Mouse (Mus musculus) G1E (cell line): ENCODE measurements around the gene Cyth4. TPM values are rescaled to one million over a fixed set of nuclear protein-coding genes. Genes with fewer than 3 reads are reported as not detected.

Experiments used
- ATAC-seq: 2 replicates; pipeline ENCODE4 v1.8.0; 2016; ENCODE audit warnings: mild to moderate bottlenecking; ENCODE audit not compliant: insufficient number of reproducible peaks, poor library complexity, low FRiP score, severe bottlenecking; ENCODE audit errors: extremely low read depth
- DNase-seq: peaks from one replicate; pipeline ENCODE4 v3.0.0; 2012; ENCODE audit warnings: low spot score
- H3K27me3 ChIP-seq: 2 replicates; pipeline ENCODE4 v1.6.1; 2012; ENCODE audit warnings: mild to moderate bottlenecking, low read length, inconsistent platforms; ENCODE audit not compliant: insufficient read depth
- H3K36me3 ChIP-seq: replicated peaks from 2 replicates; pipeline ENCODE3; 2012; ENCODE audit warnings: mild to moderate bottlenecking, inconsistent platforms
- H3K4me1 ChIP-seq: 2 replicates; pipeline ENCODE4 v1.6.1; 2012; ENCODE audit warnings: low read depth, low read length, inconsistent platforms, mixed read lengths; ENCODE audit not compliant: insufficient read depth
- H3K4me3 ChIP-seq: 2 replicates; pipeline ENCODE4 v1.5.1; 2012; ENCODE audit warnings: low read depth, mild to moderate bottlenecking, inconsistent platforms, low read length, moderate library complexity, mixed read lengths
- H3K9me3 ChIP-seq: replicated peaks from 2 replicates; pipeline ENCODE4 v1.6.1; 2012; ENCODE audit warnings: inconsistent platforms
- CTCF ChIP-seq: IDR thresholded peaks from 2 replicates; pipeline ENCODE4 v1.5.1; 2012; ENCODE audit warnings: low read depth, low read length, inconsistent platforms, mixed read lengths
- GATA1 ChIP-seq: IDR thresholded peaks from 2 replicates; pipeline ENCODE4 v1.6.1; 2012; ENCODE audit warnings: borderline replicate concordance, low read length, inconsistent platforms, mixed read lengths
- GATA2 ChIP-seq: IDR thresholded peaks from 2 replicates; pipeline ENCODE4 v1.6.1; 2012; ENCODE audit warnings: low read depth, low read length, inconsistent platforms, borderline replicate concordance
- POLR2AphosphoS5 ChIP-seq: IDR thresholded peaks from 2 replicates; pipeline ENCODE4 v1.6.1; 2012; ENCODE audit warnings: low read depth, low read length, inconsistent platforms; ENCODE audit not compliant: insufficient replicate concordance
- TAL1 ChIP-seq: conservative IDR thresholded peaks from 2 replicates; pipeline ENCODE4 v1.6.1; 2012; ENCODE audit warnings: low read depth, low read length, inconsistent platforms, mixed read lengths
- polyA plus RNA-seq: library from polyadenylated mRNA; stranded (reverse); fragments of >175 nt; gene quantifications from 2 replicates; pipeline ENCODE4 v1.2.3, GENCODE M21; 2012
- total RNA-seq, 2 experiments: library from RNA; stranded (forward) in 1 of 2; stranded (reverse) in 1 of 2; fragments of 200-1000 nt in 1 of 2; fragments of >200 nt in 1 of 2; fragmentation: Nextera tagmentation in 1 of 2; gene quantifications; 2 replicates each; pipeline ENCODE4 v1.2.3; 2014 to 2017

Cyth4 gene
- total and polyA plus RNA-seq, 3 experiments, result 0.26 to 1.4 TPM; not detected in 1

DNA sequence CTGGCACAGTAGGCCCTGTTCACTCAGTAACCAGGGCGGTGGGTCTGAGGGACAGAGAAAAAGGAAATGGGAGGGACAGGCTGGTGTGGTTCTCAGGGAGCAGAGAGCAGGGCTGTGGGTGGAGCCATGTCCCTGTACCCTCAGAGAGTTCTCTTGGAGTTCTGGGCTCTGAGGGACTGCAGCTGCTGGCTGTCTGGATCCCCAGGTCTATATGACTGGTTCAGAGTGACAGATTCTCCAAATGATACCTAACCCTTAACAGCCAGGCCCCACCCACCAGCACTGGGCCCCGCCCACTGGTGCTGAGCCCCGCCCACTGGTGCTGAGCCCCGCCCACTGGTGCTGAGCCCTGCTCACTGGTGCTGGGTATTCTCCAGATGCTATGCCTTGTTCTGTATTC, 882 bp downstream of the Cyth4 start:
- peaks cover 18% of the 10 kb centered on the region; the same call in 1 of the 2 replicates for H3K27me3 ChIP-seq
- no peaks in the 10 kb centered on the region for H3K36me3 ChIP-seq
- no peak for TF ChIP-seq POLR2AphosphoS5
- TF ChIP-seq GATA1, result no peak
- no peak for TF ChIP-seq TAL1
- no peak for TF ChIP-seq GATA2
- TF ChIP-seq CTCF, result no peak
- H3K4me1 ChIP-seq, result 0 out of 2 replicates have a peak, but pooled peaks cover 3% of the 10 kb centered on the region
- no peaks in the 10 kb centered on the region for H3K9me3 ChIP-seq
- ATAC-seq (no peak), DNase-seq (no peak)
- no peak overlapping the region for H3K4me3 ChIP-seq

DNA sequence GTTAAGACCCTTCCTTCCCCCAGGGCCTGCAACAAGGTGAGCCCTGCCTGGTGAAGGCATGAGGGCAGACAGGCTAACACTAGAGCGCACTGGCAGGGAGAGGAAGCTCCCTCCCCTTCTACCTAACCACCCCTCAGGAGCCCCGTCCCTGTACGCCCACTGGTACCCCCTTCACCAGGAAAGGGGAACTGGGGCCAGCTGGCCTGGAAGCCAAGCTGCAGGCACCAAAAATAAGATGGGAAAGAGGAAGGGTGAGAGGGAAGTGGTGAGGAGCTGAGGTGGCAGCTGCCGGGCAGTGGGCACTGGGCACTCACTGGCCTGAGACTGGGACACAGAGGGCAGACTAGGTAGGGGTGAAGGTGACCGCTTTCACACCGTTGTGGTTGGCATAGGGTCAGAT, 2.3 kb downstream of the Cyth4 start:
- no peak for ATAC-seq
- Histone ChIP-seq H3K27me3 (peaks cover 10% of the 10 kb centered on the region; the same call in 1 of the 2 replicates), H3K36me3 (no peaks in the 10 kb centered on the region), H3K9me3 (no peaks in the 10 kb centered on the region), H3K4me3 (no peak overlapping the region), H3K4me1 (0 out of 2 replicates have a peak, but pooled peaks cover 3% of the 10 kb centered on the region)
- no peak for DNase-seq
- TF ChIP-seq GATA2 (no peak), CTCF (no peak), TAL1 (no peak), GATA1 (no peak), POLR2AphosphoS5 (no peak)

DNA sequence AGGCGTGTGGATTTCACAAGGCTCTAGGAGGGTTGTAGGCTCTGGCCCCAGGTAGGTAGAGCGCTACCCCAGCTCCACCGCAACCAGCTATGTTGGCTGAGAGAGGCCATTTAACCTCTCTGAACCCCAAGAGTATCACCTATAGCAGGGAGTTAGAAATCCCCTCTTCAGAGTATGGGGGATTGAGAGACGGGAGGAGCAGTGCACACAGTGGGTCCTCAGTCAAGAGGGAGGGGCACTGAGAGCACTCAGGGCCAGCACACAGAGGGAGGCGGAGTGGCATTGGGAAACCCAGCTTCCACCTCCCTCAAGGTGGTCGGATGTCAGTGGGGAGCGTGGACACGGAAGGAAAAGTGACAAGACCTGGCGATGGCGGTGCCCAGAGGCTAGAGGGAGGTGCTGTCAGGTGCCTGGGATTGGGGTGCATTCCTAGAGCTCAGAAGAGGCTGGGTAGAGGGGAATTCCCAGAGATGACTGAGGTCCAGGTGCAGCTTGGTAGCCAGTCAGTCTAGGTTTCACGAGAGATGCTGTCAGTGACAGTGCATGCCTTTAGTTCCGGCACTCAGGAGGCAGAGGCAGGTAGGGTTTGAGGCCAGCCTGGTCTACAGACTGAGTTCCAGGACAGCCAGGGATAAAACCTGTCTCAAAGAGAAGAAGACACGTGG, 2.8 kb downstream of the Cyth4 start:
- Histone ChIP-seq H3K36me3 (no peaks in the 10 kb centered on the region), H3K27me3 (peaks cover 9% of the 10 kb centered on the region), H3K4me3 (no peak overlapping the region), H3K4me1 (0 out of 2 replicates have a peak, but pooled peaks cover 3% of the 10 kb centered on the region), H3K9me3 (no peaks in the 10 kb centered on the region)
- TF ChIP-seq GATA1 (no peak), GATA2 (no peak), CTCF (no peak), TAL1 (no peak), POLR2AphosphoS5 (no peak)
- ATAC-seq (no peak), DNase-seq (no peak)

DNA sequence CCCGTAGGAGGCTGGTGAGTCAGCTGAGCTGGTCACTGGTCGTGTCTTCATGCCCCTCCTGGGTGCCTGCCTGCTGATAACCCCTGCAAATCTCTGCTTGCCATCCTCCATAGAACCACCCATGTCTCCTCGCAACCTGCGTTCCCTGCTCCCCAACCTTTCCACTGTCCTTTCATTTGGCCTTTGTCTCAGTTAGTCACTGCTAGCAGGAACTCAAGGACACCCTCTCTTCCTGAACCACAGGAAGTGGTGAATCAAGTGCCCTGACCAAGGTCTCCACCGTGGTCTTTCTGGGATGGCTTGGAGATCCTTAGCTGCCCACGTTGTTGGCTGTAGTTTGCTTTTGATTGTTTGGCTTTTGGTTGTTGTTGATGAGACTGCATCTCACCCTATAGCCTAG, 4.3 kb downstream of the Cyth4 start:
- H3K4me3 ChIP-seq, result no peak overlapping the region
- TF ChIP-seq GATA1 (no peak), GATA2 (no peak), CTCF (no peak), TAL1 (no peak)
- ATAC-seq (no peak), DNase-seq (no peak)
- no peaks in the 10 kb centered on the region for H3K36me3 ChIP-seq
- peaks cover 9% of the 10 kb centered on the region for H3K27me3 ChIP-seq
- H3K4me1 ChIP-seq, result 0 out of 2 replicates have a peak, but pooled peaks cover 3% of the 10 kb centered on the region
- H3K9me3 ChIP-seq, result no peaks in the 10 kb centered on the region

DNA sequence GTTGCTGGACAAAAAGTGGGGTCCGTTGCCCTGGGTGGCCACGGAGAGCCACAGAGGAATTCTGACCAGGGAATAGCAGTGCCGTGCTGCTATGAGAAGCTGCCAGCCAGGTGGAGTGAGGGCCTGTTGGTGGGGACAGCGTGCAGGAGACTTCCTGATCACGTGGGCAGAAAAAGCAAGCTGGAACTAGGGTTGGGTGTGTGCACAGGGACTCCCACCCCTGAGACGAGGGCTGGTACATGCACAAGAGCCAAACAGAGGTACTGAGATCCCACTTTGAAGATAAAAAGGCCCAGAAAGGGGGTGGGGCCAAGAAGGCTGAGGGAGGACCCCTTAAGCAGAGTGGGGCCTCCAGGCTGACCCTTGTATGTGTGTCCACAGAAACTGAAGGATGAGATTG, 7.4 kb downstream of the Cyth4 start:
- no peaks in the 10 kb centered on the region for H3K4me1 ChIP-seq
- no peak overlapping the region for H3K4me3 ChIP-seq
- H3K27me3 ChIP-seq, result peaks cover 6% of the 10 kb centered on the region
- DNase-seq, result no peak
- ATAC-seq, result no peak
- TF ChIP-seq CTCF, result no peak
- no peak for TF ChIP-seq POLR2AphosphoS5
- TF ChIP-seq TAL1, result no peak
- TF ChIP-seq GATA1, result no peak
- no peak for TF ChIP-seq GATA2
- H3K36me3 ChIP-seq, result no peaks in the 10 kb centered on the region
- no peaks in the 10 kb centered on the region for H3K9me3 ChIP-seq

DNA sequence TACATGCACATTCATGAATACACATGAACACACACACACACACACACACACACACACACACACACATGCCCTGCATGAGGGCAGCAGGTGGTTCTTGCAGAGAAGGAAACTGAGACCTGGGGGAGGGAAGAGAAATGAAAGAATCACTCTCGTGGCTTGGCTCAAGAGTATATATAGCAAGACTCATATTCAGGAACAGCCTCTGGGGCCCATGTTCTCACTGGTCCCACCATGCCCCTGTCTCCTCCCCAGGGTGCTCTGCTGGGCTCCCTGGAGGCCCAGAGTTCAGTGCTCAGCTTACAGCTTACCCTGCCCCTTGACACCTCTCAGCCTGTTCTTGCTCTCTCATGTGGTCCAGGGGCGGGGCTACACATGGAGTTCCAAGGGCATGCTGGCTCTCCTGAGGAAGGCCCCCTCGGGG, 8.5 kb downstream of the Cyth4 start:
- DNase-seq (no peak), ATAC-seq (no peak)
- no peak for TF ChIP-seq GATA2
- no peak for TF ChIP-seq POLR2AphosphoS5
- TF ChIP-seq CTCF, result no peak
- no peak for TF ChIP-seq GATA1
- TF ChIP-seq TAL1, result no peak
- no peaks in the 10 kb centered on the region for H3K4me1 ChIP-seq
- H3K27me3 ChIP-seq, result peaks cover 7% of the 10 kb centered on the region
- H3K36me3 ChIP-seq, result no peaks in the 10 kb centered on the region
- H3K4me3 ChIP-seq, result no peak overlapping the region
- no peaks in the 10 kb centered on the region for H3K9me3 ChIP-seq
